10 mouse cellular contexts compared by ENCODE assay signal in the genomic region with DNA sequence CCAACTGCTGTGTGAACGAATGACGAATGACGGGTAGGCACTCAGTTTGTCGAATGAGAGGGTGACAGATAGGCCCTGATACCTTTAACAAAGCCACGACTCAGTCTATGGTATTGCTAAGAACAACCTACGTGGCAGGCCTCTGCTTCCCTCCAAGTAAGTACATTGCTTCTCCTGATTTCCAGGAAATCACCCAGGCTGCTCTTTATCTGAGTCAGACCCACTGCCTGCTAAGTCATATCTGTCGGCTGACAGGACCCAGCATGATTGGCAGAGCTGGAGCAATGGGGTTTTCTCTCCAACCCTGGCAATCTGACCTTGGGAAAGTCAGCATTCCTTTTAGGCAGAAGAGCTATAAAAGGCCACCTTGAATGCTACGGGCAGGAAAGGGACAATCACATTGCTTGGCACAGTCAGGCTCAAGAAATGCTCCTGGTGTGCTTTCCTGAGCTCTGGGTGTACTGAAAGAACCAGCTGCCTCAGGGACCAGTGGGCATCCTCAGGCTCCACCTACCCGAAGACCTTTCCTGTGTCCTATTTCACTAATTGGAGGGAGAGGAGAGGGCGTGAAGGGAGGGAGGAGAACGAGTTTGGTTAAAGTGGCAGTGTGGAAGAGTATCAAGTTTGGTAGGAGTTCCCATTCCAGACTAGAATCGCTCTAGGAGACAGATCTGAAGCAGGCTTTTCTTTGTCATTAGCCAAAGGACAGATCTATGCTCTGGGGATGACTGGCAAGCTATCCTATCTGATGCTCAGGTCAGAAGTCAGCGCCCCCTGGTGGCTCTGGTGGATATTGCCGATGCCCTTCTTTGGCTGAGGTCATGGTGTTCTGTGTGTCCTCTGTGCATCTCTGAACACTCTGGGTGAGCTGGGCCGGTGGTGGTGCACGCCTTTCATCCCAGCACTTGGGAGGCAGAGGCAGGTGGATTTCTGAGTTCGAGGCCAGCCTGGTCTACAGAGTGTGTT. TPM values are rescaled to one million over a fixed set of nuclear protein-coding genes. Genes with fewer than 3 reads are reported as not detected.
A peak's percentile ranks its signal among the peaks of the same experiment; 100 is the strongest.
DNase-seq lines count a peak whose midpoint lies in the region; ATAC-seq and TF ChIP-seq lines count a peak whose summit lies in the region.
"Had no signal": no experiment of that assay in that cellular context is flagged by ENCODE, and none has a peak within 500 bp of the region (broad histone marks: within the 10 kb centered on the region; RNA-seq: fewer than 3 reads in every experiment).

No protein-coding gene starts in this region.

- no peak overlapping the region for H3K4me2 ChIP-seq in forebrain, embryonic 14.5 days (ENCODE audit: low read length)
- no peak overlapping the region for H3K4me2 ChIP-seq in forebrain, embryonic 12.5 days
- no peak overlapping the region for H3K4me2 ChIP-seq in stomach, embryonic 16.5 days (ENCODE audit: low read depth, low read length)
- H3K4me2 ChIP-seq: limb, embryonic 15.5 days had no signal

- peak; percentile 50 for DNase-seq in forebrain, embryonic 14.5 days (ENCODE audit: low spot score)
- DNase-seq in ES-E14 (ENCODE audit: low read depth, low spot score): peak; percentile 84
- DNase-seq in cerebellum, adult 18-20 months: peak; percentile 62 to 69
- peak; percentile 15 for DNase-seq in gastrocnemius, postnatal 25 days
- DNase-seq in kidney, postnatal 4 days: peak; percentile 77
- peak; percentile 80 for DNase-seq in mesoderm, embryonic 11.5 days (ENCODE audit: low read depth, low spot score)

- no peaks in the 10 kb centered on the region for H3K27me3 ChIP-seq in forebrain, embryonic 14.5 days (replicated peaks; ENCODE audit: control insufficient read depth, insufficient read depth, low read length)
- H3K27me3 ChIP-seq in forebrain, embryonic 12.5 days: no peaks in the 10 kb centered on the region
- H3K27me3 ChIP-seq in stomach, embryonic 16.5 days (ENCODE audit: control insufficient read depth, insufficient read depth, low read length): no peaks in the 10 kb centered on the region
- H3K27me3 ChIP-seq: limb, embryonic 15.5 days; Patski had no signal

- WGBS in forebrain, embryonic 14.5 days: 71% methylated on average over 17 of the region's 17 CpGs
- WGBS in forebrain, embryonic 12.5 days: 73% methylated on average over 17 of the region's 17 CpGs
- 58% methylated on average over 17 of the region's 17 CpGs for WGBS in stomach, embryonic 16.5 days

- H3K9me3 ChIP-seq in forebrain, embryonic 14.5 days (replicated peaks; ENCODE audit: control insufficient read depth, low read length): no peaks in the 10 kb centered on the region
- H3K9me3 ChIP-seq in forebrain, embryonic 12.5 days: no peaks in the 10 kb centered on the region
- H3K9me3 ChIP-seq in ES-E14 (ENCODE audit: control insufficient read depth, insufficient read depth, low read depth, low read length): no peaks in the 10 kb centered on the region
- no peaks in the 10 kb centered on the region for H3K9me3 ChIP-seq in stomach, embryonic 16.5 days (replicated peaks; ENCODE audit: control insufficient read depth, low read length)
- H3K9me3 ChIP-seq: limb, embryonic 15.5 days had no signal

- no peak overlapping the region for H3K4me3 ChIP-seq in forebrain, embryonic 14.5 days (ENCODE audit: low read depth, low read length)
- no peak overlapping the region for H3K4me3 ChIP-seq in forebrain, embryonic 12.5 days (replicated peaks)
- H3K4me3 ChIP-seq in ES-E14 (ENCODE audit: insufficient read depth in 1 of 2, low read depth in 1 of 2, low read length in 2 of 2, poor library complexity in 1 of 2, severe bottlenecking in 1 of 2): no peak overlapping the region
- no peak overlapping the region for H3K4me3 ChIP-seq in stomach, embryonic 16.5 days (replicated peaks; ENCODE audit: low read length)
- H3K4me3 ChIP-seq: limb, embryonic 15.5 days had no signal

- H3K36me3 ChIP-seq in forebrain, embryonic 14.5 days (ENCODE audit: control insufficient read depth, insufficient read depth, low read length): no peaks in the 10 kb centered on the region
- H3K36me3 ChIP-seq in forebrain, embryonic 12.5 days (replicated peaks): no peaks in the 10 kb centered on the region
- H3K36me3 ChIP-seq in ES-E14 (ENCODE audit: control insufficient read depth, insufficient read depth, low read length, poor library complexity, severe bottlenecking): no peaks in the 10 kb centered on the region
- H3K36me3 ChIP-seq in stomach, embryonic 16.5 days (ENCODE audit: control insufficient read depth, insufficient read depth, low read length): no peaks in the 10 kb centered on the region
- H3K36me3 ChIP-seq: limb, embryonic 15.5 days had no signal

- no peaks in the 10 kb centered on the region for H3K4me1 ChIP-seq in forebrain, embryonic 14.5 days (ENCODE audit: control insufficient read depth, insufficient read depth, low read length)
- no peaks in the 10 kb centered on the region for H3K4me1 ChIP-seq in forebrain, embryonic 12.5 days
- H3K4me1 ChIP-seq in ES-E14 (ENCODE audit: control insufficient read depth in 2 of 2, insufficient read depth in 2 of 2, low read length in 2 of 2, poor library complexity in 1 of 2): no peaks in the 10 kb centered on the region
- H3K4me1 ChIP-seq in stomach, embryonic 16.5 days (ENCODE audit: control insufficient read depth, insufficient read depth, low read length): 0 out of 2 replicates have a peak, but pooled peaks cover 2% of the 10 kb centered on the region

- no peak overlapping the region for H3K9ac ChIP-seq in forebrain, embryonic 14.5 days (ENCODE audit: low read length)
- no peak overlapping the region for H3K9ac ChIP-seq in forebrain, embryonic 12.5 days
- H3K9ac ChIP-seq in ES-E14 (ENCODE audit: insufficient read depth, low read depth, low read length, poor library complexity, severe bottlenecking): no peak overlapping the region
- no peak overlapping the region for H3K9ac ChIP-seq in stomach, embryonic 16.5 days (ENCODE audit: low read length)
- H3K9ac ChIP-seq: limb, embryonic 15.5 days had no signal

- ATAC-seq in forebrain, embryonic 14.5 days: no peak
- ATAC-seq in forebrain, embryonic 12.5 days (ENCODE audit: low FRiP score): no peak
- ATAC-seq in stomach, embryonic 16.5 days (ENCODE audit: insufficient read depth, low FRiP score): 0 out of 2 replicates have a peak, but pooled peaks have one; percentile 47
- ATAC-seq: Patski had no signal

- in situ Hi-C loops in ES-E14 (cut with MboI; ENCODE audit: low sequenced_read_pairs in 2 of 2, unreplicated experiment in 2 of 2): loop anchor here in 1 of 2 experiments (25.0 kb wide), 1 partner anchor 185 kb away; no protein-coding TSS in a partner anchor

- H3K27ac ChIP-seq in forebrain, embryonic 14.5 days (ENCODE audit: low read depth, low read length): no peak overlapping the region
- H3K27ac ChIP-seq in forebrain, embryonic 12.5 days: no peak overlapping the region
- H3K27ac ChIP-seq in ES-E14 (ENCODE audit: insufficient read depth, low read depth, low read length, poor library complexity, severe bottlenecking): no peak overlapping the region
- H3K27ac ChIP-seq in stomach, embryonic 16.5 days (ENCODE audit: low read length): no peak overlapping the region
- H3K27ac ChIP-seq: limb, embryonic 15.5 days had no signal

TF ChIP-seq in ES-E14, 5 proteins besides CTCF, POLR2A, EP300 and RAD21:
- TF ChIP-seq ZC3H11A (IDR thresholded peaks at IDR 0.05; ENCODE audit: borderline replicate concordance, low read depth, low read length) (peak; percentile 42; the same call in 1 of the 2 replicates), MAFK (IDR thresholded peaks at IDR 0.05; ENCODE audit: insufficient read depth, low read depth, low read length) (no peak), HCFC1 (IDR thresholded peaks at IDR 0.05; ENCODE audit: borderline replicate concordance, insufficient read depth, low read length) (no peak)
TF ChIP-seq in ES-E14: peak in this region for 1.

RNA-seq across cellular contexts. Expression of gene Spaca3, which starts 14.6 kb away (rescaled TPM):
- polyA plus RNA-seq in forebrain, embryonic 14.5 days (2014; fragmentation: Nextera tagmentation; extraction: Ambion mirVana): not detected in 2 replicates
- polyA plus RNA-seq in forebrain, embryonic 12.5 days (2016; fragmentation: Nextera tagmentation; extraction: Ambion mirVana): not detected in 2 replicates
- not detected in 2 replicates for total RNA-seq in ES-E14 (2012; rRNA removed)
- total RNA-seq in gastrocnemius, postnatal 25 days (2021): not detected
- not detected in 2 replicates for polyA plus RNA-seq in stomach, embryonic 16.5 days (2015; fragmentation: Nextera tagmentation; extraction: Ambion mirVana)
- polyA plus RNA-seq: limb, embryonic 15.5 days; Patski had no signal

Comparison
In these comparisons a context has a peak if more than half of its experiments do, and no peak if none do; other contexts are left out.
1. DNase-seq: peak in every context shown above with its lines; median percentile 84 in ES-E14; 80 in mesoderm, embryonic 11.5 days; 77 in kidney, postnatal 4 days; 66 in cerebellum, adult 18-20 months; 50 in forebrain, embryonic 14.5 days; 15 in gastrocnemius, postnatal 25 days.